Mouse (Mus musculus) thymus, postnatal 14 days (tissue): ENCODE results near the gene Tmem204.
A peak's percentile ranks its signal among the peaks of the same experiment; 100 is the strongest.

Experiments used
- DNase-seq: peaks from one replicate; pipeline ENCODE4 v3.0.0; 2021

Gene Tmem204

DNA sequence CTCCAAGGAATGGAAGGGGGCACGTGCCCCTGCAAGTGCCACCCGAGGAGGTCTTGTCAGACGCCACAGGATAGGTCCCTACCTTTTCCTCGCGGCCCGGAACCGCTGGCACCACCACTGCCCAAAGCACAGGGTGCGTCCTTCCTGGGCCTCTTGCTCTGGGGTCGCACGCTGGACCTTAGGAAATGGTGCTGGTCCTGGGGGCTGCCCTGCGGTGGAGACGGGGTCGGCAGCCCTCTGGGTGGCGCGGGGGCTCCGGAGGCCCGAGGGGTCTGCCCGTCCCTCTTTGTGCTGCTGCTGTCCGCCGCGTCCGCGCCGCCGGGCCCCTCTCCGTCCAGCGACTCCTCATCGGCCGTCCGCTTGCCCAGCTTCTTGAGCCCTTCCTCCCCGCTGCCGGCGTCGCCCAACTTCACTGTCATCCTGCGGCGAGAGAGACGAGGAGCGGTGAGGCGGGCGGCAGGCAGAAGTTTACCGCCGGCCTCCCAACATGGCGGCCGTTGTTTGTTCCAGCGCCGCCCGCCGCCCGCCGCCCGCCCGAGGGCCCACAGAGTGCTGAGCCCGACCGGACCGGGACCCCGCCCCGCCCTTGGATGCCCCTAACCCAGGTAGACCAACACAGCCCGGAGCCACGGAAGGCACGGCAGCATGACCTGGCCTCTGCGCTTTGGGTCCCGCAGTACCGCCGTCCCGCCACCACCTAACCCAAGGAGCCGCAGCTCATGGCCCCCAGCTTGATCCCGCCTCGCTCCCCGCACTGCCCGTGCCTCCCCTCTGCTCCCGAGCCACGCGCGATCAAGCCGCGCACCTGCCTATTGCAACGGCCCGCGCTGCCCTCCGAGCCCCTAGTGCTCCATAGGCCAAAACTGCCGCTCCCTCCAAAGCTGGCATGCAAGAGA, 69.5 kb downstream of the Tmem204 start:
- peak; percentile 51 for DNase-seq
